Mouse (Mus musculus): ENCODE results near the gene Cyth1.

GRCm38 (mm10) chr11:118259580-118259979 is 11.2 kb upstream of the Cyth1 start:
- no peak for TF ChIP-seq CTCF (conservative IDR thresholded peaks at IDR 0.05; ENCODE audit: insufficient read depth, insufficient read length, low read depth, low read length)
- no peak for TF ChIP-seq POLR2A (IDR thresholded peaks at IDR 0.05; ENCODE audit: low read depth, low read length)

All from kidney, adult 2 months (tissue).